Mouse (Mus musculus): ENCODE measurements around the gene Ranbp17. TPM values are rescaled to one million over a fixed set of nuclear protein-coding genes. Genes with fewer than 3 reads are reported as not detected.

Ranbp17 gene
- polyA plus RNA-seq (2015; fragmentation: Nextera tagmentation; extraction: Ambion mirVana): 2.9 and 3.5 TPM in 2 replicates

GRCm38 (mm10) chr11:33513376-33513991 lies at the start of gene Ranbp17:
Ranbp17 (minus strand) TSS chr11:33513746.

GRCm38 (mm10) chr11:33276637-33277036 lies 236.9 kb downstream of the Ranbp17 start, which contains the start of gene Gm12117:
Gm12117 (minus strand) TSS chr11:33276737.

GRCm38 (mm10) chr11:33203383-33204328 lies 309.9 kb downstream of the Ranbp17 start, which contains the start of gene Tlx3:
Tlx3 (minus strand) TSS chr11:33203589.

GRCm38 (mm10) chr11:33162998-33163506 lies 350.5 kb downstream of the Ranbp17 start, which contains the start of gene Npm1:
Npm1 (minus strand) TSS chr11:33163206.

Other genes with a start within 250 kb of the Ranbp17 start
- not detected in 2 replicates for gene Gm12117, start 237.0 kb downstream of the Ranbp17 start, polyA plus RNA-seq (2015; fragmentation: Nextera tagmentation; extraction: Ambion mirVana)
- gene Gabrp, start 65.2 kb upstream of the Ranbp17 start, polyA plus RNA-seq (2015; fragmentation: Nextera tagmentation; extraction: Ambion mirVana): 0.16 and 0.19 TPM in 2 replicates
- not detected in 2 replicates for gene D130052B06Rik, start 85.6 kb upstream of the Ranbp17 start, polyA plus RNA-seq (2015; fragmentation: Nextera tagmentation; extraction: Ambion mirVana)